Mouse (Mus musculus): Measurements from ENCODE around the gene Tlnrd1. TPM values are rescaled to one million over a fixed set of nuclear protein-coding genes. Genes with fewer than 3 reads are reported as not detected.

Gene Tlnrd1
- polyA plus RNA-seq (2012; rRNA removed) = 9.2 and 11.1 TPM in 2 replicates

DNA sequence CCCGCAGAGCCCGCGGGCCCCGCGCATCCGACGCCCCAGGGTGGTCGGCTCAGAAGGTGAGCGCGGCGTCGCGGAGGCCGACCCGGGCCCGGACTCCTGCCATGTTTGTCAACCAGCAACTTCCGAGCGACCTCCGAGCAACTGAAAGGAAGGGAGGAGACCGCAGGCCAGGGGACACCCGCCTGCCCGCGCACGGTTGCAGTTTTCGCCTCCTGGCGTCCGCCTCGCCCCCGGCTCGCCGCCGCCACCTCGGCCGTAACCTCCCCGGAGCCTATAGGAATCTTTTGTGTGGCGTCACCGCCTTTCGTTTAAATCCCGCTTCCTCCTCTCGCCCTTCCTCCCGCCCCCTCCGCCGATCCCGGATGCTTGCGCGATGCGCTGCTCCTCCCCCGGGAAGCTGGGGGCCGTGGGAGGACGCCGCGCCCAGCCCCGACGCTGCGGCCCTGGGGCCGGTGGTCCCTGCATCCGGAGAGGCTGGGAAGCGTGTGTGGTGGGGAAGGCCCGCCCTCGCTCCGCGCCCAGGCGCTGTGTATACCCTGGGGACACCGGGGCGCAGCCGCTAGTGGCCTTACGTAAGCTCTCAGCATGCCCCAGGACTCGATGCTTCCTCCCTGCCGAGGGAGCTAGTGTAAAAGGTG is at the start of gene Tlnrd1, which contains the start of gene Mesd:
Gene Tlnrd1 (minus strand): TSS at position 285 of the 638 bp plus-strand sequence.
Gene Mesd (plus strand): TSS at position 446 of the 638 bp plus-strand sequence.
- Histone ChIP-seq H3K36me3 (ENCODE audit: control insufficient read depth, insufficient read depth, low read length) (no peaks in the 10 kb centered on the region), H3K27ac (ENCODE audit: insufficient read depth, low read depth, low read length) (peak within 1 kb of the TSS; percentile 89), H3K4me1 (ENCODE audit: control insufficient read depth, insufficient read depth, low read length) (peaks cover under 1% of the 10 kb centered on the region; the same call in 1 of the 2 replicates), H3K27me3 (replicated peaks; ENCODE audit: control insufficient read depth, insufficient read depth, low read length) (no peaks in the 10 kb centered on the region), H3K4me3 (ENCODE audit: insufficient read depth, low read depth, low read length) (peak within 1 kb of the TSS; percentile 69)
- peak; percentile 91 for DNase-seq
- TF ChIP-seq POLR2A (IDR thresholded peaks at IDR 0.05; ENCODE audit: low read depth, low read length) (no peak), CTCF (conservative IDR thresholded peaks at IDR 0.05; ENCODE audit: insufficient read depth, insufficient read length, low read depth, low read length) (no peak)
- under 1% methylated on average over 69 of the region's 69 CpGs for WGBS

DNA sequence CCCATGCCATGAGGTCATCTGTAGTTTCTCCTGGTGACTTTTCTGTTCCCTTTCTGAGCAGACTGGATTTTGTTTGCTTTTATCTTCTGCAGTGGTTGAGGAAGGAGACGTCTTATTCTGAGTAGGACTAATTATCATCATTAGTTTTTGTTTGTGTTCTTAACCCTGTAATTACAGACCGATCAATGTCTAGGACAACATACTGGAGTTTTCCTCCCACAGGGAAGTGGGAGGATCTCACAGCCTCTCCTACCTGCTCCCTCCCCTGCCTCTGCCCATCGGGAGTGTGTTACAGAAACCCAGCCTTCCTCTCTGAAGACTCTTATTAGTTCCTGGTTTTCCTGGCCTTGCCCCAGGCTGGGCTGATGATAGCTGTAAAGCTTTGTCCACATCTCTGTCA is 37.5 kb upstream of the Tlnrd1 start:
- no peak for TF ChIP-seq POLR2A (IDR thresholded peaks at IDR 0.05; ENCODE audit: low read depth, low read length)
- no peak for TF ChIP-seq CTCF (conservative IDR thresholded peaks at IDR 0.05; ENCODE audit: insufficient read depth, insufficient read length, low read depth, low read length)

DNA sequence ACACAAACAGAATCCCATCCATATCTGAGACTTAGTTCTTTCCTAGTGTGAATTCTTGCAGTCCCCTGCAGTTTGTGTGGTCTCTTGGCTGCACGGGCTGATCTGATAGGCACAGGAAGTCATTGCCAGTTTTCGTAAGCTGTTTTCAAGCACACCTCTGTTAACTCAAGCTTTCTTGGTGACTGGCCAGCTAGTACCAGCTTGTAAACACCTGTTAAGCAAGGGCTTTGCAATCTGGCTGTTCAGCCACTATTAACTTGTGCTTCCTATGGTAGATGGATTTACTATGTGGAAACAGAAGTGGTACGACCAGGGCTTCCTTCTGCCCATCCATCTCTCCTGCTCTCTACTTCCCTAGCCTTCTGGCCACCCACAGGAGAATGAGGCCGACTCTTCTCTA is 36.1 kb upstream of the Tlnrd1 start:
- TF ChIP-seq POLR2A (IDR thresholded peaks at IDR 0.05; ENCODE audit: low read depth, low read length) = no peak
- no peak for TF ChIP-seq CTCF (conservative IDR thresholded peaks at IDR 0.05; ENCODE audit: insufficient read depth, insufficient read length, low read depth, low read length)
- no peaks in the 10 kb centered on the region for H3K4me1 ChIP-seq (ENCODE audit: control insufficient read depth, insufficient read depth, low read length)
- no peak for DNase-seq
- H3K36me3 ChIP-seq (ENCODE audit: control insufficient read depth, insufficient read depth, low read length) = no peaks in the 10 kb centered on the region
- no peak overlapping the region for H3K4me3 ChIP-seq (ENCODE audit: insufficient read depth, low read depth, low read length)
- H3K27me3 ChIP-seq (replicated peaks; ENCODE audit: control insufficient read depth, insufficient read depth, low read length) = no peaks in the 10 kb centered on the region
- no peak overlapping the region for H3K27ac ChIP-seq (ENCODE audit: insufficient read depth, low read depth, low read length)
- WGBS = 62% methylated on average over 4 of the region's 4 CpGs

More for the DNA sequence above, 37.5 kb upstream of the Tlnrd1 start:
- H3K27me3 ChIP-seq (replicated peaks; ENCODE audit: control insufficient read depth, insufficient read depth, low read length) = no peaks in the 10 kb centered on the region
- no peak overlapping the region for H3K4me3 ChIP-seq (ENCODE audit: insufficient read depth, low read depth, low read length)
- no peak overlapping the region for H3K27ac ChIP-seq (ENCODE audit: insufficient read depth, low read depth, low read length)
- no peaks in the 10 kb centered on the region for H3K4me1 ChIP-seq (ENCODE audit: control insufficient read depth, insufficient read depth, low read length)
- DNase-seq = no peak
- 33% methylated on average over 3 of the region's 3 CpGs for WGBS
- H3K36me3 ChIP-seq (ENCODE audit: control insufficient read depth, insufficient read depth, low read length) = no peaks in the 10 kb centered on the region

DNA sequence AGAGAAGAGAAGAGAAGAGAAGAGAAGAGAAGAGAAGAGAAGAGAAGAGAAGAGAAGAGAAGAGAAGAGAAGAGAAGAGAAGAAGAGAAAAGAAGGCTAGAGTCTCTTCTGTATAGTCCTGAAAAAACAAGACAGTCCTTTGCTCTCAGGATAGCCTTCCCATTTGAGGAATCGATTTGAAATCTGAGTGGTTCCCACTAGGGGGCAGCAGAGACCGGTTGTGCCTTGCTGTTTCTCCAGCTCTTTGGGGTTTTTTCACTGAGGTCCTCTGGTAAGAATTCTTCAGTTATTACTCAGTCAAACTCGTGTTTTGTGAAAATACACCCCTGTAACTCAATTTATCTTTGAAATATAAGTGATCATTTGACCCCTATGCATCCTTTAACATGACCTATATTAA is 30.5 kb upstream of the Tlnrd1 start:
- TF ChIP-seq POLR2A (IDR thresholded peaks at IDR 0.05; ENCODE audit: low read depth, low read length) = no peak
- peak; percentile 88 for TF ChIP-seq CTCF (conservative IDR thresholded peaks at IDR 0.05; ENCODE audit: insufficient read depth, insufficient read length, low read depth, low read length)
- Histone ChIP-seq H3K4me3 (ENCODE audit: insufficient read depth, low read depth, low read length) (no peak overlapping the region), H3K4me1 (ENCODE audit: control insufficient read depth, insufficient read depth, low read length) (no peaks in the 10 kb centered on the region), H3K36me3 (ENCODE audit: control insufficient read depth, insufficient read depth, low read length) (no peaks in the 10 kb centered on the region), H3K27ac (ENCODE audit: insufficient read depth, low read depth, low read length) (no peak overlapping the region), H3K27me3 (replicated peaks; ENCODE audit: control insufficient read depth, insufficient read depth, low read length) (no peaks in the 10 kb centered on the region)
- DNase-seq = peak; percentile 81
- WGBS = 1% methylated on average over 3 of the region's 3 CpGs

DNA sequence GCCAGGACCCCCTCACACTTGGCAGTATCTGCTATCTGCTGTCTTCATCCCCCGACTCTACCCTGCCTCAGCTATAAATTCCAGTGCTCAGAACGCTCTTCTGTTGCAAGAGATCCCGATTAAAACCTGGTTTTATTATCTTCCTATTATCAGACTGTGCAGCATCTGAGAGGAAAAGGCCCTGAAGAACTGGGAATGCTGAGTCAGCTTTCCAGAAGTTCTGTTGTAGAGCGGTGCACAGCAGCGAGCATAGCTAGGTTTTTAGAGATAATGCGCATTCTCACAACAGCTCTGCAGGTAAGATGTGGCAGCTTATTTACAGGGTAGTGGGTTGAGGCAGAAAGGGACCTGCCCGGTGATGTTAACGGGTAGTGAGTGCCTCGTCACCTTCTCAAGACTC is 29.9 kb upstream of the Tlnrd1 start:
- H3K27ac ChIP-seq (ENCODE audit: insufficient read depth, low read depth, low read length) = no peak overlapping the region
- no peaks in the 10 kb centered on the region for H3K36me3 ChIP-seq (ENCODE audit: control insufficient read depth, insufficient read depth, low read length)
- WGBS = 76% methylated on average over 9 of the region's 9 CpGs
- DNase-seq = no peak
- no peak for TF ChIP-seq CTCF (conservative IDR thresholded peaks at IDR 0.05; ENCODE audit: insufficient read depth, insufficient read length, low read depth, low read length)
- TF ChIP-seq POLR2A (IDR thresholded peaks at IDR 0.05; ENCODE audit: low read depth, low read length) = no peak
- H3K4me1 ChIP-seq (ENCODE audit: control insufficient read depth, insufficient read depth, low read length) = no peaks in the 10 kb centered on the region
- no peak overlapping the region for H3K4me3 ChIP-seq (ENCODE audit: insufficient read depth, low read depth, low read length)
- H3K27me3 ChIP-seq (replicated peaks; ENCODE audit: control insufficient read depth, insufficient read depth, low read length) = no peaks in the 10 kb centered on the region

DNA sequence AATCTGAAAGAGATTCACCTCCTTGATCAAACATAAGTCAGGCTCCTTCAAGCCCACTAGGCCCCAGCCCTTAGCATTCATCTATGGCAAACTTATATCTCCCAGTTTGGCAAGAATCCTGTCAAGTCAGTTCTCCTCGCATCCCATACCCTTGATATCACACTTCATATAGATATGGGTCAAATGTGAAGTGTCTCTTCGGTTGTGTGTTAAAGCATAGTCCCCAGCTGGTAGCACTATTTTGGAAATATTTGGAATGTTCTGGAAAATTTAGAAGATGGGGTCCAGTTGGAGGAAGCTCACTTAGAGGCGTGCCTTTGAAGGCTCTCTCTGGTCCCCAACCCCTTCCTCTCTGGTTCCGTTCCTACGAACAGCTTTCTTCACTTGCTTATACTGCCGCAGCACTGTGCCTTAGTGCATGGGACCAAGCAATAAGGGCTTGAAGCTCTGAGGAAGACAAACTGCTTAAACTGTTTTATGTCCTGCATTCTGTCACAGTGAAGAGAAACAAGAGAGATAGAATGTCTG is 29.4 kb upstream of the Tlnrd1 start:
- TF ChIP-seq POLR2A (IDR thresholded peaks at IDR 0.05; ENCODE audit: low read depth, low read length) (no peak), CTCF (conservative IDR thresholded peaks at IDR 0.05; ENCODE audit: insufficient read depth, insufficient read length, low read depth, low read length) (no peak)
- Histone ChIP-seq H3K4me3 (ENCODE audit: insufficient read depth, low read depth, low read length) (no peak overlapping the region), H3K27me3 (replicated peaks; ENCODE audit: control insufficient read depth, insufficient read depth, low read length) (no peaks in the 10 kb centered on the region), H3K36me3 (ENCODE audit: control insufficient read depth, insufficient read depth, low read length) (no peaks in the 10 kb centered on the region), H3K27ac (ENCODE audit: insufficient read depth, low read depth, low read length) (no peak overlapping the region), H3K4me1 (ENCODE audit: control insufficient read depth, insufficient read depth, low read length) (no peaks in the 10 kb centered on the region)
- WGBS = 90% methylated on average over 6 of the region's 6 CpGs
- no peak for DNase-seq

DNA sequence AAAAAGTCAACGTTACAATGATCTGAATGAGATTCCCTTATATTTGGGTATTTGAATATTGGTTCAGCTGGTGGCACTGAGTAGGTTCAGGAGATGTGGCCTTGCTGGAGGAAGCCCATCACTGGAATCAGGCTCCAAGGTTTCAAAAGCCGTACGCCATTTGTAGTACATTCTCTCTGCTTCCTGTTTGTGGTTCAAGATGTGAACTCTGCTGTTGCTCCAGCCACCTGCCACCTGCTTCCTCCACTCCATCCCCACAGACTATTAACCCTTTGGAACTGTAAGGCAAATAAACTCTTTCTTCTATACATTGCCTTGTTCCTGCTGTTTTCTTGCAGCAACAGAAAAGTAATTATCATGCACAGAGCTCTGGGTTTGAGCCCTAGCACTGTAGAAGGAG is 27.8 kb upstream of the Tlnrd1 start:
- Histone ChIP-seq H3K4me3 (ENCODE audit: insufficient read depth, low read depth, low read length) (no peak overlapping the region), H3K36me3 (ENCODE audit: control insufficient read depth, insufficient read depth, low read length) (no peaks in the 10 kb centered on the region), H3K4me1 (ENCODE audit: control insufficient read depth, insufficient read depth, low read length) (no peaks in the 10 kb centered on the region), H3K27me3 (replicated peaks; ENCODE audit: control insufficient read depth, insufficient read depth, low read length) (no peaks in the 10 kb centered on the region), H3K27ac (ENCODE audit: insufficient read depth, low read depth, low read length) (no peak overlapping the region)
- TF ChIP-seq POLR2A (IDR thresholded peaks at IDR 0.05; ENCODE audit: low read depth, low read length) = no peak
- no peak for TF ChIP-seq CTCF (conservative IDR thresholded peaks at IDR 0.05; ENCODE audit: insufficient read depth, insufficient read length, low read depth, low read length)
- DNase-seq = no peak
- 77% methylated on average over 3 of the region's 3 CpGs for WGBS

Data from kidney, adult 2 months (tissue).